Mouse (Mus musculus) MEL (cell line): ENCODE results near the gene Sh3rf1. TPM values are rescaled to one million over a fixed set of nuclear protein-coding genes. Genes with fewer than 3 reads are reported as not detected.
"Not testable (repeated sequence)": the region's sequence is repeated elsewhere in the genome, so short reads cannot be mapped to it uniquely, and the experiment has no call there.

ENCODE experiments used
- DNase-seq: peaks from one replicate; pipeline ENCODE4 v3.0.0; 2011; ENCODE audit warnings: low read depth, low spot score
- H3K27ac ChIP-seq: 2 replicates; pipeline ENCODE4 v1.5.1; 2012; ENCODE audit warnings: low read depth, mild to moderate bottlenecking, control low read depth, low read length, moderate library complexity; ENCODE audit not compliant: control insufficient read depth
- H3K27me3 ChIP-seq, 2 experiments: fragments of 150-350 bp in 1 of 2; sonication (generic) in 1 of 2; 2 replicates each; pipeline ENCODE4 v1.6.1; 2012; ENCODE audit warnings: low read length in 2 of 2, mild to moderate bottlenecking in 2 of 2, improper control_type of control experiment in 1 of 2, moderate library complexity in 1 of 2; ENCODE audit not compliant: insufficient read depth in 2 of 2, control insufficient read depth in 1 of 2
- H3K36me3 ChIP-seq, 2 experiments: 2 replicates each; pipeline ENCODE4 v1.6.1; 2012 to 2014; ENCODE audit warnings: low read length in 2 of 2, improper control_type of control experiment in 1 of 2, inconsistent platforms in 1 of 2, mild to moderate bottlenecking in 1 of 2; ENCODE audit not compliant: insufficient read depth in 2 of 2, control insufficient read depth in 1 of 2
- H3K4me1 ChIP-seq, 2 experiments: fragments of 150-350 bp in 1 of 2; sonication (generic) in 1 of 2; 2 replicates each; pipeline ENCODE4 v1.6.1; 2012; ENCODE audit warnings: low read length in 2 of 2, improper control_type of control experiment in 1 of 2, mild to moderate bottlenecking in 1 of 2; ENCODE audit not compliant: insufficient read depth in 2 of 2, control insufficient read depth in 1 of 2
- H3K4me3 ChIP-seq, 2 experiments: fragments of 150-350 bp in 1 of 2; sonication (generic) in 1 of 2; 2 replicates each; pipeline ENCODE4 v1.5.1; 2012; ENCODE audit warnings: low read depth in 2 of 2, low read length in 2 of 2, mild to moderate bottlenecking in 2 of 2, moderate library complexity in 2 of 2, control low read depth in 1 of 2, improper control_type of control experiment in 1 of 2; ENCODE audit not compliant: control insufficient read depth in 1 of 2, insufficient read depth in 1 of 2
- H3K79me2 ChIP-seq: 2 replicates; pipeline ENCODE4 v1.6.1; 2012; ENCODE audit warnings: mild to moderate bottlenecking, low read length, moderate library complexity; ENCODE audit not compliant: control insufficient read depth, poor library complexity, insufficient read depth
- H3K9ac ChIP-seq: 2 replicates; pipeline ENCODE4 v1.6.1; 2012; ENCODE audit warnings: low read depth, mild to moderate bottlenecking, control low read depth, low read length, moderate library complexity; ENCODE audit not compliant: control insufficient read depth, poor library complexity, severe bottlenecking
- H3K9me3 ChIP-seq: fragments of 150-350 bp; sonication (generic); replicated peaks from 2 replicates; pipeline ENCODE4 v1.6.1; 2012; ENCODE audit warnings: mild to moderate bottlenecking, low read length, improper control_type of control experiment, moderate library complexity; ENCODE audit not compliant: insufficient read depth
- BHLHE40 ChIP-seq: IDR thresholded peaks from 2 replicates; pipeline ENCODE4 v1.6.1; 2012; ENCODE audit warnings: low read depth, mild to moderate bottlenecking, inconsistent platforms, low read length, improper control_type of control experiment, borderline replicate concordance
- CHD1 ChIP-seq: IDR thresholded peaks from 2 replicates; pipeline ENCODE4 v1.6.1; 2012; ENCODE audit warnings: low read depth, mild to moderate bottlenecking, inconsistent platforms, low read length, improper control_type of control experiment
- CHD2 ChIP-seq: IDR thresholded peaks from 2 replicates; pipeline ENCODE4 v1.6.1; 2011; ENCODE audit warnings: low read length, improper control_type of control experiment
- EP300 ChIP-seq, 2 experiments: IDR thresholded peaks; 2 replicates each; pipeline ENCODE4 v1.6.1; 2011; ENCODE audit warnings: improper control_type of control experiment in 2 of 2, low read length in 2 of 2, low read depth in 1 of 2, mild to moderate bottlenecking in 1 of 2
- GABPA ChIP-seq: IDR thresholded peaks from 2 replicates; pipeline ENCODE4 v1.6.1; 2012; ENCODE audit warnings: low read depth, mild to moderate bottlenecking, inconsistent platforms, low read length, improper control_type of control experiment, moderate library complexity
- HCFC1 ChIP-seq: IDR thresholded peaks from 2 replicates; pipeline ENCODE4 v1.6.1; 2012; ENCODE audit warnings: low read depth, mild to moderate bottlenecking, inconsistent platforms, low read length, improper control_type of control experiment, moderate library complexity
- JUND ChIP-seq: IDR thresholded peaks from 2 replicates; pipeline ENCODE4 v1.6.1; 2011; ENCODE audit warnings: low read depth, mild to moderate bottlenecking, improper control_type of control experiment, low read length
- MAFK ChIP-seq: IDR thresholded peaks from 2 replicates; pipeline ENCODE4 v1.6.1; 2011; ENCODE audit warnings: low read depth, mild to moderate bottlenecking, low read length, improper control_type of control experiment, borderline replicate concordance
- MAX ChIP-seq: IDR thresholded peaks from 2 replicates; pipeline ENCODE4 v1.6.1; 2011; ENCODE audit warnings: low read length, improper control_type of control experiment
- MAZ ChIP-seq: IDR thresholded peaks from 2 replicates; pipeline ENCODE4 v1.6.1; 2012; ENCODE audit warnings: low read depth, mild to moderate bottlenecking, inconsistent platforms, low read length, improper control_type of control experiment
- MXI1 ChIP-seq: IDR thresholded peaks from 2 replicates; pipeline ENCODE4 v1.6.1; 2011; ENCODE audit warnings: mild to moderate bottlenecking, low read depth, low read length, improper control_type of control experiment
- MYB ChIP-seq: IDR thresholded peaks from 2 replicates; pipeline ENCODE4 v1.6.1; 2011; ENCODE audit warnings: mild to moderate bottlenecking, low read depth, low read length, improper control_type of control experiment
- MYC ChIP-seq: IDR thresholded peaks from 2 replicates; pipeline ENCODE4 v1.6.1; 2011; ENCODE audit warnings: low read depth, mild to moderate bottlenecking, low read length, improper control_type of control experiment, moderate library complexity
- NELFE ChIP-seq: IDR thresholded peaks from 2 replicates; pipeline ENCODE4 v1.6.1; 2011; ENCODE audit warnings: low read depth, low read length, improper control_type of control experiment
- POLR2AphosphoS2 ChIP-seq: IDR thresholded peaks from 2 replicates; pipeline ENCODE4 v1.6.1; 2011; ENCODE audit warnings: low read length, improper control_type of control experiment
- RCOR1 ChIP-seq: IDR thresholded peaks from 2 replicates; pipeline ENCODE4 v1.6.1; 2012; ENCODE audit warnings: low read depth, mild to moderate bottlenecking, inconsistent platforms, low read length, improper control_type of control experiment
- SMC3 ChIP-seq: IDR thresholded peaks from 2 replicates; pipeline ENCODE4 v1.6.1; 2011; ENCODE audit warnings: low read depth, low read length, improper control_type of control experiment
- TAL1 ChIP-seq: IDR thresholded peaks from 2 replicates; pipeline ENCODE4 v1.6.1; 2012; ENCODE audit warnings: mild to moderate bottlenecking, inconsistent platforms, low read length, moderate library complexity, mixed read lengths
- TBP ChIP-seq: IDR thresholded peaks from 2 replicates; pipeline ENCODE4 v1.8.0; 2011; ENCODE audit warnings: low read depth, low read length, improper control_type of control experiment
- TCF12 ChIP-seq: IDR thresholded peaks from 2 replicates; pipeline ENCODE4 v1.6.1; 2014; ENCODE audit warnings: low read depth, mild to moderate bottlenecking, inconsistent platforms, low read length, improper control_type of control experiment, moderate library complexity
- UBTF ChIP-seq: IDR thresholded peaks from 2 replicates; pipeline ENCODE4 v1.6.1; 2012; ENCODE audit warnings: low read depth, mild to moderate bottlenecking, inconsistent platforms, low read length, improper control_type of control experiment, moderate library complexity, borderline replicate concordance; ENCODE audit not compliant: insufficient read depth
- ZC3H11A ChIP-seq: IDR thresholded peaks from 2 replicates; pipeline ENCODE4 v1.6.1; 2012; ENCODE audit warnings: low read depth, mild to moderate bottlenecking, inconsistent platforms, low read length, improper control_type of control experiment
- ZKSCAN1 ChIP-seq: IDR thresholded peaks from 2 replicates; pipeline ENCODE4 v1.6.1; 2012; ENCODE audit warnings: low read depth, mild to moderate bottlenecking, inconsistent platforms, low read length, improper control_type of control experiment, moderate library complexity
- ZMIZ1 ChIP-seq: IDR thresholded peaks from 2 replicates; pipeline ENCODE4 v1.6.1; 2012; ENCODE audit warnings: low read depth, mild to moderate bottlenecking, inconsistent platforms, low read length, improper control_type of control experiment, moderate library complexity
- ZNF384 ChIP-seq: IDR thresholded peaks from 2 replicates; pipeline ENCODE4 v1.6.1; 2012; ENCODE audit warnings: low read depth, mild to moderate bottlenecking, inconsistent platforms, low read length, improper control_type of control experiment
- polyA plus RNA-seq, 2 experiments: library from polyadenylated mRNA; stranded (reverse) in 1 of 2; unstranded in 1 of 2; fragments of >175 nt in 1 of 2; fragments of >200 nt in 1 of 2; gene quantifications; 2 replicates each; pipeline versions ENCODE4 v1.2.1 to v1.2.4; 2012; ENCODE audit warnings: low replicate concordance in 2 of 2, low read depth in 1 of 2; ENCODE audit not compliant: insufficient read length in 2 of 2, insufficient read depth in 1 of 2, missing spikeins in 1 of 2
- total RNA-seq: library from RNA; depleted of rRNA; stranded (reverse); fragments of 300-350 nt; gene quantifications from 2 replicates; pipeline ENCODE4 v1.2.3, GENCODE M21; 2012

Gene Sh3rf1
- total and polyA plus RNA-seq, 3 experiments: 1.5 to 5.9 TPM; not detected in 1

DNA sequence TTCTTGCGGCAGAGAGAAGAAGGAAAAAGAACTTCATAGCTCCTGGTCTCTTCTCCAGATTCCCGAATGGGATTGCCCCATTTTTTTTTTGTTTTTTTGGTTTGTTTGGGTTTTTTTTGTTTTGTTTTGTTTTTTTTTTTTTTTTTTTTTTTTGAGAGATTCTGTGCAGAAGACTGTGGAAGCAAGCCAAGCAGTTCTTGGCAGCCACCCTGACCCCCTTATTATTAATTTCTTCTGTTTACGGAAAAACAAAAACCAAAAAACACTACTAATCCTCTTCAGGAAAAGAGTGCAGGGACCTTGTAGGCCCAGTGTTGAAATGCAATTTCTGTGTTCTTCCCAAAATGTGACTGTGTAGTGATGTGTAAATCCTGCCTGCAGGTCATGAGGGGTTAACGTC lies 185.4 kb downstream of the Sh3rf1 start:
- no peak for DNase-seq
- H3K9ac ChIP-seq: no peak overlapping the region
- no peak overlapping the region for H3K27ac ChIP-seq
- no peak for TF ChIP-seq BHLHE40
- no peak for TF ChIP-seq EP300 (IDR thresholded peaks at IDR 0.05; ENCODE audit: low read depth in 1 of 2, low read length in 2 of 2)
- no peak for TF ChIP-seq ZMIZ1
- TF ChIP-seq MXI1: no peak
- TF ChIP-seq ZKSCAN1: no peak
- TF ChIP-seq SMC3: no peak
- no peak for TF ChIP-seq MAZ
- TF ChIP-seq ZC3H11A: no peak
- no peak for TF ChIP-seq HCFC1
- no peak for TF ChIP-seq CHD1
- TF ChIP-seq TAL1: no peak
- TF ChIP-seq MYB: no peak
- no peak for TF ChIP-seq RCOR1
- no peak for TF ChIP-seq MYC
- TF ChIP-seq GABPA: no peak
- H3K9me3 ChIP-seq: no peaks in the 10 kb centered on the region
- no peaks in the 10 kb centered on the region for H3K36me3 ChIP-seq
- H3K4me3 ChIP-seq: no peak overlapping the region
- no peaks in the 10 kb centered on the region for H3K27me3 ChIP-seq
- no peaks in the 10 kb centered on the region for H3K79me2 ChIP-seq
- no peaks in the 10 kb centered on the region for H3K4me1 ChIP-seq

- not testable (repeated sequence) for H3K4me3 ChIP-seq, H3K36me3 ChIP-seq, H3K27me3 ChIP-seq, H3K79me2 ChIP-seq, H3K9me3 ChIP-seq, H3K4me1 ChIP-seq, H3K9ac ChIP-seq, DNase-seq, H3K27ac ChIP-seq
Observed at GRCm38 (mm10) chr8:61409712-61410111, 186.0 kb downstream of the Sh3rf1 start.

DNA sequence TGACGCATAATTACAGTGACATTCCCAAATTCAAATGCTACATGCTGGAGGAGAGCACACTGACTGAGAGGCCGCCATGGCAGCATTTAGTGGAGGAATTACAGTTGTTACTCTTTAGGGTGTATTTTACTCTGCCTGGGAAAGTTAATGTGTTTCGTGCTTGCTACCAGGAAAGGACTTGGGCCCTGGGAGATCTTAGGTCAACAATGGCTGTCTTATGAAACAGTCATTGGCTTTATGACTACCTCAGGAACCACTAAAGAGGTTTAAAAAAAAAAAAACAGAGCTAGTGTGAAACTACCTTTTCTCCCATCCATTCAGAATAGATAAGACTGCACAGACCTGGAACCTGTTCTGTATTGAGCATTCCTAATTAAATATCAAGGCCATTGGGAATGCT lies 195.8 kb downstream of the Sh3rf1 start:
- H3K9ac ChIP-seq: no peak overlapping the region
- no peaks in the 10 kb centered on the region for H3K4me1 ChIP-seq
- TF ChIP-seq ZNF384 (no peak), ZMIZ1 (no peak), BHLHE40 (no peak), TCF12 (no peak), MAFK (no peak), RCOR1 (no peak), NELFE (no peak), POLR2AphosphoS2 (no peak), ZC3H11A (no peak), MAX (no peak), UBTF (no peak), TBP (no peak), CHD2 (no peak), MXI1 (no peak), JUND (no peak), TAL1 (no peak)
- H3K4me3 ChIP-seq: no peak overlapping the region
- H3K79me2 ChIP-seq: no peaks in the 10 kb centered on the region
- no peaks in the 10 kb centered on the region for H3K9me3 ChIP-seq
- H3K27ac ChIP-seq: no peak overlapping the region
- DNase-seq: no peak
- H3K27me3 ChIP-seq: peaks cover 0 to 2% of the 10 kb centered on the region in 2 experiments; a peak in 2 of 4 replicates
- H3K36me3 ChIP-seq: no peaks in the 10 kb centered on the region; a peak in 2 of 4 replicates
